Mouse (Mus musculus) G1E (cell line): ENCODE results near the gene Sowahd.

Experiments used
- CTCF ChIP-seq: IDR thresholded peaks from 2 replicates; pipeline ENCODE4 v1.5.1; 2012; ENCODE audit warnings: low read depth, low read length, inconsistent platforms, mixed read lengths
- GATA1 ChIP-seq: IDR thresholded peaks from 2 replicates; pipeline ENCODE4 v1.6.1; 2012; ENCODE audit warnings: borderline replicate concordance, low read length, inconsistent platforms, mixed read lengths
- GATA2 ChIP-seq: IDR thresholded peaks from 2 replicates; pipeline ENCODE4 v1.6.1; 2012; ENCODE audit warnings: low read depth, low read length, inconsistent platforms, borderline replicate concordance
- POLR2AphosphoS5 ChIP-seq: IDR thresholded peaks from 2 replicates; pipeline ENCODE4 v1.6.1; 2012; ENCODE audit warnings: low read depth, low read length, inconsistent platforms; ENCODE audit not compliant: insufficient replicate concordance
- TAL1 ChIP-seq: conservative IDR thresholded peaks from 2 replicates; pipeline ENCODE4 v1.6.1; 2012; ENCODE audit warnings: low read depth, low read length, inconsistent platforms, mixed read lengths

DNA sequence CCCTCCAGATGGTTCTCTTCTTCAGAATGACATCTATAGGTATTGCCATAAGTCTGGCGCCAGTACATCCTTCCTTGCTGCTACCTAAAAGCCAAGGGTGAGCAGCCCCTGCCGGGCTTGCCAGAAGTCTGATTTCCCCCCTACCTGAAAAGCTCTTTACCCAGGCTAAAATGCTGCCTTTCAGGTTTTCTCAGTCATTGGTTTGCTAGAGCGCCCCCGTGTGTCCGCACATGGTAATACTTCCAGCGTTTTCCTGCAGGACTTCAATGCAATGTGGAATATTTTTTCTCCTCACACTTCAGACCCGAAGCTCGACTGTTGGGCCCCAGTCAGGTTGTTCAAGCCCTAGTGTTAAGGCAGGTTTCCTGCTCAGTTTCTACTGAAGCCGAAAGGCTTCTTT, 5.9 kb upstream of the Sowahd start:
- TF ChIP-seq CTCF (peak; percentile 27; the same call in 1 of the 2 replicates), GATA1 (no peak), POLR2AphosphoS5 (no peak), TAL1 (no peak), GATA2 (no peak)
